Mouse (Mus musculus) gastrocnemius, postnatal 4 days (tissue): ENCODE measurements around the gene Fam69a. TPM values are rescaled to one million over a fixed set of nuclear protein-coding genes. Genes with fewer than 3 reads are reported as not detected.
"Not testable (repeated sequence)": the region's sequence is repeated elsewhere in the genome, so short reads cannot be mapped to it uniquely, and the experiment has no call there.

Experiments
- DNase-seq, 2 experiments: peaks; one replicate each; pipeline ENCODE4 v3.0.0; 2021 to 2022; ENCODE audit warnings: low spot score in 2 of 2, mixed read lengths in 2 of 2
- total RNA-seq, 2 experiments: library from RNA; stranded (reverse); gene quantifications; 2 replicates each; pipeline ENCODE4 v1.2.3; 2021

Gene Fam69a
- total RNA-seq, 2 experiments from 2014 or later: 40.2 to 49.6 TPM

DNA sequence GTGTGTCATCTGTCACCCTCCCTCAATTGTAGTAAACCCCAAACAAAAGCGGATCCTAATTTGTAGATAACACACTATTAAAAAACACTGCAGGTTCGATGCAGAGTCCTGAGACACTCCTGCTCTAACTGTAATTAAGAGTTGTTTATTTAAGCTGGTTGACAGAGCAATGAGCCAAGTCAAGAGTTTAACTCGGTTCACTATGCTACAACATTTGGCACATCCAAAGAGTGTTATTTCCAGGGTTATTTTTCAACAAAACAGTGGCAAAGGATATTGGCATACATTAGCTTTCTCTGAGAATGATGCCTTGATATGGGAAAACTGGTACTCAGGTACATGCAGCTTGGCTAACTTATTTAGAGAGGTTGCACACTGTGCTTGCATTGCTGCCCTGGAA lies 4.9 kb downstream of the Fam69a start:
- DNase-seq: no peak

DNA sequence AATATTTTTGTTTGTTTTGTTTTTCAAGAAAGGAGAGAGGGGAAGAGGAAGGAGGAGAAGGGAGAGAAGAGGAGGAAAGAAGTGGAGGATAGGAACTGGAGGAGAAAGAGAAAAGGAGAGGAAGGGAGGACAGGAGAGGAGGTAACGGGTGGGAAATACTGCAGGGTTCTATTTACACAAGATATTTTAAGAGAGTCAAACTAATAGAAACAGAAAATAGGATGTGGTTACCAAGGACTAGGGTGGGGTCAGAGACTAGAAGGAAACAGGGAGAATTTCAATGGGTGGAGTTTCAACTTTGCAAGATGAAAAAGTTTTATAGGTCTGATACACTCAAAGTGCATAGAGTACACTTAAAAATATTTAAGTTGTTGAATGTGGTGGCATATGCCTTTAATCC lies 7.0 kb downstream of the Fam69a start:
- DNase-seq: no peak

GRCm38 (mm10) chr5:107978289-107979035 lies 8.4 kb downstream of the Fam69a start:
- no peak for DNase-seq

DNA sequence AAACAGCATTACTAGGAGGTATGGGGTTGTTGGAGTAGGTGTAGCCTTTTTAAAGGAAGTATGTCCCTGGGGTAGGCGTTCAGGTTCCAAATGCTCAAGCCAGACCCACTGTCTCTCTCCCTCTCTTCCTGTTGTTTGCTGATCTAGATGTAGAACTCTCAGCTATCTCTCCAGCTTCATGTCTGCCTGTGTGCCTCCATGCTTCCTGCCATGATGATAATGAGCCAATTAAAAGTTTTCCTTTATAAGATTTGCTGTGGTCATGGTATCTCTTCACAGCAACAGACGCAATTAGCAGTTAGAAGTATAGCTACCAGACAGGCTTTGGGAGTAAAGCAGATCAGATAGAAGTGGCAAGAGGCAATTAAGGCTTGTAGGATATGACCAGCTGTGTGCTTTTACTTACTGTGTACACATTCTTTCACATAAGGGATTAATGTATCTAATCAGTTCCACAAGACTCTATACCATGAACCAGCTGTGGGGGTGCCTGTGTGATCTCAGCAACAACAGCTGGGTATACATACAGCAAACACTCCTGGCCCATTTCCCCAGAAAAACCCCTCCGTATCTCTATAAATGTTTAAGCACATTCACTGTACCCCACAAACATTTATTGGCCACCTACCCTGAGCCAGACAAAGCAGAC lies 9.1 kb downstream of the Fam69a start:
- no peak for DNase-seq

DNA sequence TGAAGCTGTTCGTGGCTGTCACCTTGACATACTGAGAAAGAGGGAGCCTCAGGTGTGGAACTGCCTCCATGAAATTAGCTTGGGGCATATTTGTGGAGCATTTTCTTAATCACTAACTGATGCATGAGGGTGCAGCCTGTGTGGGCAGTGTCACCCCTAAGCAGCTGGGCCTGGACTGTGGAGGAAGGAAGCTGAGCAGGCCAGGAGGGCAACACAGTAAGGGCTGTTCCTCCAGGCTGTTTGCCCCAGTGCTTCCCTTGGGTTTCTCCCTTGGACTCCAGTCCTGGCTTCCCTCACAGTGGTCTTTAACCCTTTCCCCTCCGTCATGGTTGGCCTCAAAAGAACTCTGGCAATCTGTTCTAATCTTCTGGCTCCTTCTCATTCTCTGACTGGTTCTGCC lies 13.6 kb downstream of the Fam69a start:
- DNase-seq: no peak

- DNase-seq: no peak
Observed at GRCm38 (mm10) chr5:107972444-107973272, 14.2 kb downstream of the Fam69a start.

DNA sequence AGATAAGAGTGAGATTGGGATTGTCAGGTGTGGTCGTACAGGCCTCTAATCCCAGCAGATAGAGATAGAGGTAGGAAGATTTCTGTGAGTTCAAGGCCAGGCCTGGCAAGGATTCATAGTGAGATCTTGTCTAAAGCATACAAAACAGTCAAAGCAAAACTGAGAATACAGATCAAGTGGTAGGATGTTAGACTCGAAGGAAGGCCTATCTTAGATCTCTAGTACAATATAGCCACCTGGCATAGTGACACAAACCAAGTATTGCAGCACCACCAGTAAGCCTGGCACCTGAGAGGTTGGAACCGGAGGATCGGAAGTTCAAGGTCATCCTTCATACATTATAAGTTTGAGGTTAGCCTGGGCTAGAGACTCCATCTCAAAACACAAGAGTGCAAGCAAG lies 15.8 kb downstream of the Fam69a start:
- no peak for DNase-seq

- DNase-seq: not testable (repeated sequence)
Observed at GRCm38 (mm10) chr5:107969818-107970217, 17.1 kb downstream of the Fam69a start.

GRCm38 (mm10) chr5:107968079-107968478 lies 18.8 kb downstream of the Fam69a start:
- DNase-seq: no peak

DNA sequence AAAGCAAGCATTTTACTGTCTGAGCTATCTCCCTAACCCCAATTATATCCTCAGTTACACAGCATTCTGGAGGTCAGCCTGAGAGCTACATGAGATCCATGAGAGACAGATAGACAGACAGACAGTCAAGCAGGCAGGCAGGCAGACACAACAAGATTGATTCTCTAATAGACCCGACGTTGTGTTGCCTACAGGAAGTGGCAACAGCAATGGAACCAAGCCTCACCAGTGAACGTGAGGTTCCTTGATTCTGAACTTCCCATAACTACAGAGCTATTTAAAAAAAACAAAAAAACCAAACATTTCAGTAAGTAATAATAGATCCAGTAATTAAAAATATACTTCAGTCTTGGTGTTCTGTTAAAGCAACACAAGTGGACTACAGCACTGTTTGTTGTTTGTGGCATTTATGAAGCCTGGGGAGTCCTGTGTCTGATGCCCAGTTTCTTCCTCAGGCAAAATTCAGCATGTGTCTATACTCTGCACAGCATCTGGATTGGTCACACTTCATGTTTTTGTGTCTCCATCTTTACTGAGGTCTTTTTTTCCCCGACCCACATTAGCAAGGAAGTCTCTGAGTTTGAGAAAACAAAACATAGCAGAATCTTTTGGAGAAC lies 19.9 kb downstream of the Fam69a start:
- no peak for DNase-seq

DNA sequence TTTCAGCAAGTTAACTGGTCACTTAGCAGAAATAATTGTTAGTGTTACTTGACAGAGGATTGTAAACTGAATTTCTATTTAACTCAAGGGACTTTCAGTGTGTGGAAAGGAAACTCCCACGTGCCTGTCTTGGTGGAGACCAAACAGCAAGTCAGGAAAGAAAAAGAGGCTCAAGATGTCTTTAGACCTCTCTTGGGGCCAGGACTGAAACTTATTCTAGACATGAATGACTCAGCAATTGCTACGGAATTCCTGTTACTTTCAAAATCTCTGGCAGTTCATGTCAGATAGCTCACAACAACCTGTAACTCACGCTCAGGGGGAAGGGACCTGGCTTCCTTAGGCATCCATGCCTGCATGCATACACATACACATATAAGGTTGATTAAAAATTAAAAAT lies 20.7 kb downstream of the Fam69a start:
- no peak for DNase-seq

- no peak for DNase-seq
Observed at GRCm38 (mm10) chr5:107965355-107965991, 21.4 kb downstream of the Fam69a start.

GRCm38 (mm10) chr5:107964031-107964758 lies 22.7 kb downstream of the Fam69a start:
- DNase-seq: no peak

DNA sequence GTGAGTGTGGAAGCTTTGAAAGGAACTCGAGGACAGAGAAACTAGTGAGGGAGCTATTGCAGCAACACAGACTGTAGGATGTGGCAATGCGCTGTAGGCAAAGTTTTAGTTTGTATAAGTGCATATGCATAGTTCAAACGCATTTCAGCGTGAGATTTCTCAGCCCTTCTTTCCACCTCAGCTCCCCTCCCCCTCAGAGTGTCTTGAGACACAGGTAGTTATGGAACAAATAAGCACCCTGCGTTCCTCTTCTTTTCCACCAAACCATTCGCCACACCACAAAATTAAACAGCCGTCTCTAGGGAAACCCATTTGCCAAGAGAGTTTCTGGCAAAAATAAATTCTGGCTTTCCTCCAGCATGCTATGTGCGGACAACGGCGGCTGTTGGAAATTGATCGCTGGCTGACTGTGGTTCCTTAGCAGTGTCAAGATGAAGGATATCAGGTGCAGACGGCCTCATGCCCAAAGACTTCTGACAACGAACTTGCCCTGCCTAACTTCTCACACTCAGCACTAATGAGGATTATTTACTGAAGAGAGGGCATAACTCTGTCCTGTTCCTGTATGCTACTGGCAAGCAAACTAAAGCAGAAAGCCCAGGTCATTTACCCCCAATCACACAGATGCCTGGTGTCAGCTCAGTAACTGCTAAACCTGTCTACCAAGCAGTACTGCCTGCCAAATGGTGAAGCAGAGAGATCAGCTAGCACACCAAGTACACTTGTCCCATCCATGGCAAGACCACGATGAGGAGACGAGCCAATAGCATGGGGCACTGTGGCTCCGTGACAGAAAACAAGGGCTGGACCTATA lies 25.2 kb downstream of the Fam69a start:
- no peak for DNase-seq

DNA sequence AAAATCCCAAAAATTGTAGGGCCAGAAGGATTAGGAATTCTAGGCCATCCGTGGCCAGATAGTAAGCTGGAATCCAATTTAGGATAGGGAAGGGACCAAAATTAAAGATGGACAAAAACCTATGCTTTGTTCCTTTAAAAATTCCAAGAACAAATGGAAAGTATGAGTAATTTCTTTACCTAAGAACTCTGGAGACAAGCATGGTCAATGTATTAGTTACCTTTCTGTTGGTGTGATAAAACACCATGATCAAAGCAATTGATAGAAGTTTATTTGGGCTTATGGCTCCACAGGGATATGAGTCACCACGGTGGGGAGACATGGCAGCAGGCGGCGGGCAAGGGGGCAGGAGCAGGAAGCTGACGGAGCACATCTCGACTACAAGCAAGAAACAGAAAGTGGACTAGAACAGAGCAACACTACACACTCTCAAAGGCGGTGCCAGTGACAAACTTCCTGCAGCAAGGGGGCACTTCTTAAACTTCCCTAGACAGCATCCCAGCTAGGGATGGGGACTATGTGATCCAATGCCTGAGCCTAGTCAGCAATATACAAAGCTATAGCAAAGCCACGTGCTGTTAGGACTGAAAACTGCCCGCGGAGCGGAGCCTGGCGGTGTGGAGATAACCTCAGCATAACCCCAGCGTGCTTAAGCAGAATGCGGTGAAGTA lies 26.2 kb downstream of the Fam69a start:
- DNase-seq: no peak

DNA sequence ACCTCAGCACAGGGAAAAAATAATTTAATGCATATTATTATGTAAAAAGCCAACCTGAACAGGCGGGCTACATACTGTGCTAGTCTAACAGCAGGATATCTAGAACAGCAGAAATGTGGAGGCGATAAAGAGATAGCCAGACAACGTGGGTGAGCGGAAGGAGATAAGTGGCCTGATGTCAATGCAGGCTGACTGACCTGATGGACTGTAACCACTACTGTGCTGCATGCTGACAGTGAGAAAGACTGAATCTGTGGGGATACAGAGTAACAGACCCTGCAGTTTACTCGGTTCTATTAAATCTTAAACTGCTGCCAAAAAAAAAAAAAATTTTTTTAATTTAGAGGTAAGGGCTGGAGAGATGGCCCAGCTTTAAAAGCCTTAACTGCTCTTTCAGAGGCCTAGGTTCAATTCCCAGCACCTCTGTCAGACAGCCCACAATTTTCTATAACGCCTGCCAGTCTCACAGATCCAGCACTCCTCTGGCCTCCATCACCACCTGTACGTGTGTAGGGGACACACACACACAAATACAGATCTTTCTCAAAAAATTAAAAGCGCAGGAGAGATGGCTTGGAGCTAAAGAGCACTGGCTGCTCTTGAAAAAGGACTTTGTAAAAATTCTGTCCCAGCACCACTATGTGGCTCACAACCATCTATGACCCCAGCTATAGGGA lies 27.1 kb downstream of the Fam69a start:
- no peak for DNase-seq

DNA sequence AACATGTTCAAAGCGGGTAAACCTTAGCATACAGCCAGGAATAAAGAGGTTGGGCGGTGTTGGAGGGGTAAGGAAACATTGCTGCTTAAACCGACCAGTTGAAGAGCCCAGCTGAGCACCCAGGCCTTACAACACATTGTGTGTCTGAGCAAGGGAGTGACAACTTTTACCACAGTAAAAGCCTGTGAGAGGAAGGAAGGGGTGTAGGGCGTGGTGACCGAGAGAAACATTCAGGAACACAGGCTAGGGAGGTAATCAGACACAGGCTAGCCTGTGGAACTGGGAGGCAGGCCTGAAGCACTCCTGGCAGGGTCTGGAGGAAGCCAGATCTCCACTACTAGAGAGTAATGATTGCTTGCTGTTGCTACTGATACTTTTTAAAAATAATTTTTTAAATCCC lies 36.2 kb downstream of the Fam69a start:
- DNase-seq: no peak

DNA sequence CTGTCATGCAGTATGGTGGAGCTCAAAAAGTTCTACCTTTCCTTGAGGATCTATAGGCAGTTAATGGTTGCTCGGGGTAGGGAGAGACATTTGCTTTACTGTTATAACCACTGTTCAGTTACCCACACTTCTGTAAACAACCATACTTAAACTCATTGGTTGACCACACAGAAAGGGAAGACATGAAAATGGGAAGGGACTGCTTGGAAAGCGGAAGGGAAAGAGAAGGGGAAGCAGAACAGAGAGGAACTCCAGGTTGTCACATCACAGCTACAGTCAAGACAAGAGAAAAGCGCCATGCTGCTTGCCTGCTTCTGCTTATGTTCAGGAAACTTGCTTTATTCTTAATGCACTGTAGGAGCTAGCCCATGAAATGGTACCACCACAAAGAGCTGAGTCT lies 37.3 kb downstream of the Fam69a start:
- no peak for DNase-seq
